Mouse (Mus musculus) stomach, embryonic 14.5 days (tissue): ENCODE data around the gene R3hdm2. TPM values are rescaled to one million over a fixed set of nuclear protein-coding genes. Genes with fewer than 3 reads are reported as not detected.
A peak's percentile ranks its signal among the peaks of the same experiment; 100 is the strongest.

ENCODE experiments used
- ATAC-seq: fragments of 200-750 bp; cut with Nextera tagmentation; 2 replicates; pipeline ENCODE4 v1.8.0; 2017; ENCODE audit warnings: low read depth, moderate TSS enrichment; ENCODE audit not compliant: insufficient number of reproducible peaks, insufficient read depth, low FRiP score
- H3K27ac ChIP-seq: fragments of 300-500 bp; sonication (generic); 2 replicates; pipeline ENCODE4 v1.5.1; 2014; ENCODE audit warnings: mild to moderate bottlenecking, low read length, moderate library complexity, mixed read lengths
- H3K27me3 ChIP-seq: fragments of 300-500 bp; sonication (generic); 2 replicates; pipeline ENCODE4 v1.6.1; 2014; ENCODE audit warnings: low read length, control low read depth, mixed read lengths; ENCODE audit not compliant: control insufficient read depth, insufficient read depth
- H3K36me3 ChIP-seq: fragments of 300-500 bp; sonication (generic); 2 replicates; pipeline ENCODE4 v1.6.1; 2014; ENCODE audit warnings: mild to moderate bottlenecking, control low read depth, low read length, moderate library complexity, mixed read lengths; ENCODE audit not compliant: control insufficient read depth, insufficient read depth
- H3K4me1 ChIP-seq: fragments of 300-500 bp; sonication (generic); 2 replicates; pipeline ENCODE4 v1.6.1; 2014; ENCODE audit warnings: low read length, control low read depth, mixed read lengths; ENCODE audit not compliant: control insufficient read depth, insufficient read depth
- H3K4me2 ChIP-seq: fragments of 300-500 bp; sonication (generic); replicated peaks from 2 replicates; pipeline ENCODE4 v1.6.1; 2014; ENCODE audit warnings: low read depth, low read length, control low read depth
- H3K4me3 ChIP-seq: fragments of 300-500 bp; sonication (generic); 2 replicates; pipeline ENCODE4 v1.5.1; 2014; ENCODE audit warnings: low read depth, low read length, control low read depth
- H3K9ac ChIP-seq: fragments of 300-500 bp; sonication (generic); replicated peaks from 2 replicates; pipeline ENCODE4 v1.6.1; 2014; ENCODE audit warnings: low read depth, mild to moderate bottlenecking, control low read depth, low read length, moderate library complexity, mixed read lengths
- H3K9me3 ChIP-seq: fragments of 300-500 bp; sonication (generic); 2 replicates; pipeline ENCODE4 v1.6.1; 2016; ENCODE audit warnings: low read depth, low read length, control low read depth; ENCODE audit not compliant: control insufficient read depth
- WGBS: fragments of 180-500 bp; shearing (Covaris S2); extraction: QIAGEN DNeasy Blood & Tissue Kit; methylation state at CpG from one replicate; pipeline ENCODE4 v1.1.7; 2014; 5-methylcytosine and 5-hydroxymethylcytosine counted together
- polyA plus RNA-seq: library from polyadenylated mRNA; unstranded; fragments of >200 nt; fragmentation: Nextera tagmentation; extraction: Ambion mirVana; gene quantifications from 2 replicates; pipeline ENCODE4 v1.2.1, GENCODE M21; 2014

Gene R3hdm2
- polyA plus RNA-seq, 1 experiment from 2014 or later, result 37.3 TPM

GRCm38 (mm10) chr10:127339683-127340576, 40.2 kb upstream of the R3hdm2 start:
- peak overlapping the region; percentile 97 for H3K27ac ChIP-seq
- peaks cover 9% of the 10 kb centered on the region; the same call in 1 of the 2 replicates for H3K36me3 ChIP-seq
- under 1% methylated on average over 39 of the region's 42 CpGs for WGBS
- H3K27me3 ChIP-seq, result no peaks in the 10 kb centered on the region
- H3K4me2 ChIP-seq, result peak overlapping the region; percentile 92
- H3K9ac ChIP-seq, result peak overlapping the region; percentile 57
- H3K4me1 ChIP-seq, result 0 out of 2 replicates have a peak, but pooled peaks cover 6% of the 10 kb centered on the region
- H3K9me3 ChIP-seq, result no peaks in the 10 kb centered on the region
- peak overlapping the region; percentile 57 for H3K4me3 ChIP-seq
- ATAC-seq, result peak; percentile 31; the same call in 1 of the 2 replicates

GRCm38 (mm10) chr10:127340577-127341359, 39.4 kb upstream of the R3hdm2 start:
- peak overlapping the region; percentile 92 for H3K4me2 ChIP-seq
- H3K36me3 ChIP-seq, result peaks cover 9% of the 10 kb centered on the region; the same call in 1 of the 2 replicates
- 0 out of 2 replicates have a peak, but pooled peaks cover 6% of the 10 kb centered on the region for H3K4me1 ChIP-seq
- H3K9me3 ChIP-seq, result no peaks in the 10 kb centered on the region
- WGBS, result under 1% methylated on average over 27 of the region's 27 CpGs
- no peak for ATAC-seq
- peak overlapping the region; percentile 57 for H3K4me3 ChIP-seq
- peak overlapping the region; percentile 97 for H3K27ac ChIP-seq
- no peaks in the 10 kb centered on the region for H3K27me3 ChIP-seq
- H3K9ac ChIP-seq, result peak overlapping the region; percentile 57

- WGBS, result 4% methylated on average over 4 of the region's 11 CpGs
- H3K9ac ChIP-seq, result peak overlapping the region; percentile 57
- H3K4me2 ChIP-seq, result peak overlapping the region; percentile 92
- no peaks in the 10 kb centered on the region for H3K27me3 ChIP-seq
- peaks cover 9% of the 10 kb centered on the region; the same call in 1 of the 2 replicates for H3K36me3 ChIP-seq
- H3K9me3 ChIP-seq, result no peaks in the 10 kb centered on the region
- peak overlapping the region; percentile 97 for H3K27ac ChIP-seq
- peak overlapping the region; percentile 57 for H3K4me3 ChIP-seq
- H3K4me1 ChIP-seq, result 0 out of 2 replicates have a peak, but pooled peaks cover 6% of the 10 kb centered on the region
- no peak for ATAC-seq
Measured at GRCm38 (mm10) chr10:127341360-127341690, 38.8 kb upstream of the R3hdm2 start.

GRCm38 (mm10) chr10:127341891-127342639, 38.1 kb upstream of the R3hdm2 start, which contains the start of gene Gli1:
TSS of gene Gli1 (minus strand) at chr10:127341974.
- no peaks in the 10 kb centered on the region for H3K27me3 ChIP-seq
- H3K4me3 ChIP-seq, result peak within 1 kb of the TSS; percentile 57
- peak within 1 kb of the TSS; percentile 57 for H3K9ac ChIP-seq
- ATAC-seq, result peak; percentile 24; the same call in 1 of the 2 replicates
- H3K36me3 ChIP-seq, result peaks cover 5% of the 10 kb centered on the region; the same call in 1 of the 2 replicates
- WGBS, result under 1% methylated on average over 29 of the region's 29 CpGs
- peak within 1 kb of the TSS; percentile 92 for H3K4me2 ChIP-seq
- H3K27ac ChIP-seq, result peak within 1 kb of the TSS; percentile 97
- no peaks in the 10 kb centered on the region for H3K9me3 ChIP-seq
- 0 out of 2 replicates have a peak, but pooled peaks cover 6% of the 10 kb centered on the region for H3K4me1 ChIP-seq

- H3K27me3 ChIP-seq, result no peaks in the 10 kb centered on the region
- H3K4me1 ChIP-seq, result 0 out of 2 replicates have a peak, but pooled peaks cover 6% of the 10 kb centered on the region
- no peak overlapping the region for H3K4me2 ChIP-seq
- H3K9ac ChIP-seq, result no peak overlapping the region
- 66% methylated on average over 3 of the region's 3 CpGs for WGBS
- no peak overlapping the region for H3K4me3 ChIP-seq
- no peak overlapping the region for H3K27ac ChIP-seq
- ATAC-seq, result no peak
- H3K36me3 ChIP-seq, result peaks cover under 1% of the 10 kb centered on the region; the same call in 1 of the 2 replicates
- no peaks in the 10 kb centered on the region for H3K9me3 ChIP-seq
Measured at GRCm38 (mm10) chr10:127343029-127343428, 37.1 kb upstream of the R3hdm2 start.

GRCm38 (mm10) chr10:127346173-127346572, 34.0 kb upstream of the R3hdm2 start:
- Histone ChIP-seq H3K4me3 (no peak overlapping the region), H3K27ac (no peak overlapping the region), H3K4me2 (no peak overlapping the region), H3K9ac (no peak overlapping the region), H3K27me3 (no peaks in the 10 kb centered on the region), H3K4me1 (no peaks in the 10 kb centered on the region), H3K9me3 (no peaks in the 10 kb centered on the region), H3K36me3 (no peaks in the 10 kb centered on the region)
- no peak for ATAC-seq
- 83% methylated on average over 3 of the region's 3 CpGs for WGBS

GRCm38 (mm10) chr10:127348957-127349356, 31.2 kb upstream of the R3hdm2 start:
- H3K9ac ChIP-seq, result no peak overlapping the region
- no peak overlapping the region for H3K27ac ChIP-seq
- H3K27me3 ChIP-seq, result no peaks in the 10 kb centered on the region
- H3K36me3 ChIP-seq, result no peaks in the 10 kb centered on the region
- no peak overlapping the region for H3K4me2 ChIP-seq
- no peak for ATAC-seq
- no peak overlapping the region for H3K4me3 ChIP-seq
- no peaks in the 10 kb centered on the region for H3K9me3 ChIP-seq
- 75% methylated on average over 4 of the region's 4 CpGs for WGBS
- no peaks in the 10 kb centered on the region for H3K4me1 ChIP-seq
